20 mouse cellular contexts compared by ENCODE assay signal in genomic region chr6:89050575-89051270, GRCm38 (mm10).
DNase-seq lines count a peak whose midpoint lies in the region; ATAC-seq and TF ChIP-seq lines count a peak whose summit lies in the region.
"Had no signal": no experiment of that assay in that cellular context is flagged by ENCODE, and none has a peak within 500 bp of the region (broad histone marks: within the 10 kb centered on the region; RNA-seq: fewer than 3 reads in every experiment).

No protein-coding gene starts in this region.

- H3K79me2 ChIP-seq in heart, adult 2 months (replicated peaks; ENCODE audit: control insufficient read depth, insufficient read depth, low read length) = no peaks in the 10 kb centered on the region

- WGBS in heart, adult 2 months = 54% methylated on average over 13 of the region's 13 CpGs

- peaks cover 1% of the 10 kb centered on the region; the same call in 1 of the 2 replicates for H3K27me3 ChIP-seq in heart, adult 2 months (ENCODE audit: control insufficient read depth, insufficient read depth, low read length)
- H3K27me3 ChIP-seq: embryonic facial prominence, embryonic 12.5 days; forebrain, embryonic 15.5 days; hindbrain, embryonic 12.5 days; Patski had no signal

- intact Hi-C loops in heart, postnatal 14 days (cut with DNase I) = no loop called here
- intact Hi-C loops in heart, adult 2 months (cut with DNase I) = no loop called here

- TF ChIP-seq POLR2A in heart, adult 2 months (IDR thresholded peaks at IDR 0.05; ENCODE audit: insufficient read depth, low read depth, low read length) = no peak

- TF ChIP-seq CTCF in heart, adult 2 months (IDR thresholded peaks at IDR 0.05) = no peak

- no peak overlapping the region for H3K27ac ChIP-seq in heart, adult 2 months
- H3K27ac ChIP-seq: embryonic facial prominence, embryonic 12.5 days; forebrain, embryonic 15.5 days; heart, embryonic 13.5 days; hindbrain, embryonic 12.5 days had no signal

- H3K4me1 ChIP-seq in heart, adult 2 months (ENCODE audit: control insufficient read depth, insufficient read depth, low read length) = no peaks in the 10 kb centered on the region
- H3K4me1 ChIP-seq: embryonic facial prominence, embryonic 12.5 days; heart, embryonic 13.5 days had no signal

- peak; percentile 68 for ATAC-seq in common myeloid progenitor, adult 5-6 weeks (replicated peaks; ENCODE audit: low read depth, poor library complexity, severe bottlenecking)
- ATAC-seq: activated CD4-positive, CD25-positive, alpha-beta regulatory T cell, adult 4 months; forebrain, embryonic 15.5 days; hindbrain, embryonic 16.5 days; inflammation-experienced regulatory T-cells, adult 6 months; Patski had no signal

- no peak overlapping the region for H3K9ac ChIP-seq in heart, adult 2 months (ENCODE audit: low read depth, low read length)
- H3K9ac ChIP-seq: embryonic facial prominence, embryonic 12.5 days; forebrain, embryonic 15.5 days; heart, embryonic 13.5 days; hindbrain, embryonic 12.5 days had no signal

- no peak for TF ChIP-seq EP300 in heart, adult 2 months (IDR thresholded peaks at IDR 0.05; ENCODE audit: insufficient read depth, low read depth, low read length)

- H3K4me3 ChIP-seq in heart, adult 2 months = no peak overlapping the region
- H3K4me3 ChIP-seq: embryonic facial prominence, embryonic 12.5 days; forebrain, embryonic 15.5 days; heart, embryonic 13.5 days; hindbrain, embryonic 12.5 days had no signal

- DNase-seq in heart, adult 11 months = peak; percentile 91
- DNase-seq in heart, postnatal 14 days = no peak
- peak; percentile 28 for DNase-seq in lung, postnatal 36 days
- DNase-seq in lung, adult 18-20 months = no peak
- DNase-seq in heart, adult 2 months = no peak
- DNase-seq in thymus, adult 18-20 months = no peak
- DNase-seq: adrenal gland, postnatal 14 days; cerebellum, adult 8-10 months; cerebellum, postnatal 14 days; gastrocnemius, postnatal 36 days; heart, postnatal 4 days had no signal

- no peaks in the 10 kb centered on the region for H3K36me3 ChIP-seq in heart, adult 2 months (ENCODE audit: control insufficient read depth, insufficient read depth, low read length)
- H3K36me3 ChIP-seq: embryonic facial prominence, embryonic 12.5 days; forebrain, embryonic 15.5 days; heart, embryonic 13.5 days; hindbrain, embryonic 12.5 days had no signal

Comparison
In these comparisons a context has a peak if more than half of its experiments do, and no peak if none do; other contexts are left out.
1. DNase-seq: peak in heart, adult 11 months (single experiment) and lung, postnatal 36 days (single experiment); none in heart, postnatal 14 days (0 of 2), lung, adult 18-20 months (0 of 2), heart, adult 2 months (0 of 2) and thymus, adult 18-20 months (0 of 2).